Mouse (Mus musculus): ENCODE results near the gene Adamtsl1. TPM values are rescaled to one million over a fixed set of nuclear protein-coding genes. Genes with fewer than 3 reads are reported as not detected.

Gene Adamtsl1
- polyA plus RNA-seq, 1 experiment from 2014 or later: 7.3 TPM

DNA sequence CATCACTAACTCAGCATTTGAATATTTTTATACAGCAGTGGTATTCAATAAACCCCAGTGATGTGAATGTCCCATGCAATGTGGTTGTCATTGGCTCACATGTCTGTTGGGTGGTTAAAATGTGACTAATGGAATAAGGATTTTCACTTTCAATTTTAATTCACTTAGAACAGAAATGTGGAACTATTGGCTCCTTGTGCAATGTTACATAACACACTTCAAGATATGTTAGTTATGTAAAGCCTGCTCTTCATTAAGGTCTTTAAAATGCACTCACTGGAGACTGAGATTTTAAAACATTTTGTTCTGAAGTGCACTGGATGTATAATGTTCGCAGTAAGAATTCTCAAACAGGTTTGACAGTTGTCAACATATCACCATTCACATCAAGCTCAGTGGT lies 181.3 kb downstream of the Adamtsl1 start:
- no peak for DNase-seq (ENCODE audit: low spot score)
- Histone ChIP-seq H3K4me3 (no peak overlapping the region), H3K27me3 (ENCODE audit: insufficient read depth, poor library complexity, severe bottlenecking) (no peaks in the 10 kb centered on the region), H3K27ac (no peak overlapping the region), H3K4me1 (peaks cover 1% of the 10 kb centered on the region; the same call in 1 of the 2 replicates), H3K9me3 (no peaks in the 10 kb centered on the region), H3K36me3 (no peaks in the 10 kb centered on the region)
- WGBS: 85% methylated on average over 1 of the region's 1 CpGs

DNA sequence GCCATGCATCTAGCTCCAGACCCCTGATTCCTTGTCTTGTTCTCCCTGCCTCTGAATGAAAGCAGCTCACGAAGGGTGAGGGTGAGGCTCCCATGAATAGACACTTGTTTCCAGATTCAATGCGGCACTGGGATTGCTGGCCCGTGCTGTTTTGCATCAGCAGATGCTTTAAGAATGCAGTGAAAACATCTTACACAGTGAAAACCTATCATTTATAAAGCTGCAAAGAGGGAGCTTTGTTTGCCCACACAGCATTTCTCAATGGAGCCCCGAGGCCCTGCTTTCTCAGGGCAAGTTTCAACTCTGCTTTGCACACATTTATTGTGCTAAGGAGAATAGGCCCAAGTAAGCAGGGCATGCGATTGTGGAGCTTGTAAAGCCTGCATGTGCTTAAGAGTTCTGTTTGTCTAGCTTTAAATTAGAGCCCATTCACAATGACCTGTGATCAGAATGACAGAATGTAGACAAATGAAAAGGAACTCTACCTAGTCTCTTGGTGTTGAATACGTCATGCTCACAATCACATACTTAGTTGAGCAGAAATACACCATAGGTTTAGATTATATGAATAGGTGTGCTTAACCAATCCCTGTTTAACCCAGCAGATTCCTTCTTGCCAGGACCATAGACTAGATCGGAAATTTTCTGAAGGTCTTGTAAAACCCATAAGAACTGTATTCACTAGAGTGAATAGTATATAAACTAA lies 193.5 kb downstream of the Adamtsl1 start:
- 75% methylated on average over 7 of the region's 7 CpGs for WGBS
- Histone ChIP-seq H3K4me3 (no peak overlapping the region), H3K27ac (no peak overlapping the region), H3K4me1 (no peaks in the 10 kb centered on the region), H3K9me3 (no peaks in the 10 kb centered on the region), H3K36me3 (no peaks in the 10 kb centered on the region), H3K27me3 (ENCODE audit: insufficient read depth, poor library complexity, severe bottlenecking) (no peaks in the 10 kb centered on the region)
- no peak for DNase-seq (ENCODE audit: low spot score)

DNA sequence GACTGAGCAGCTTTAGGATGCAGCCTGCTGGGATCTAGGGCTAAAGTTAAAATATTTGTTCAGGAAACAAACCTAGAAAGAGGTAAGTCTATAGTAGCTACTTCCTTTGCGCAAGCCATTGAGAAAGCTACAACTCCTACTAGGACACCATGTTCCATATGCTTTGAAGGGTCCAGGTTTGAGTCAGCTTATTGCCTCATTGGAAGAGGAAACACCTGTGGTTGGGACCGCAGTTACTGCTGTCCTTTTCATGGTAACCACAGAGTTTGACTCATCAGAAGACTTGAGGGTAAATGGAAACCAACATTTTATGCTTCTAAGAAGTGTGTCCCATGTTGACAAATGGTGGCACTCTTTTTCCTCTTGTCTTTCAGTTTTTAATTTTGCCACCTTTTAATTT lies 195.7 kb downstream of the Adamtsl1 start:
- Histone ChIP-seq H3K27ac (no peak overlapping the region), H3K4me1 (no peaks in the 10 kb centered on the region), H3K9me3 (no peaks in the 10 kb centered on the region), H3K27me3 (ENCODE audit: insufficient read depth, poor library complexity, severe bottlenecking) (no peaks in the 10 kb centered on the region), H3K4me3 (no peak overlapping the region), H3K36me3 (no peaks in the 10 kb centered on the region)
- no peak for DNase-seq (ENCODE audit: low spot score)
- WGBS: 83% methylated on average over 2 of the region's 2 CpGs

DNA sequence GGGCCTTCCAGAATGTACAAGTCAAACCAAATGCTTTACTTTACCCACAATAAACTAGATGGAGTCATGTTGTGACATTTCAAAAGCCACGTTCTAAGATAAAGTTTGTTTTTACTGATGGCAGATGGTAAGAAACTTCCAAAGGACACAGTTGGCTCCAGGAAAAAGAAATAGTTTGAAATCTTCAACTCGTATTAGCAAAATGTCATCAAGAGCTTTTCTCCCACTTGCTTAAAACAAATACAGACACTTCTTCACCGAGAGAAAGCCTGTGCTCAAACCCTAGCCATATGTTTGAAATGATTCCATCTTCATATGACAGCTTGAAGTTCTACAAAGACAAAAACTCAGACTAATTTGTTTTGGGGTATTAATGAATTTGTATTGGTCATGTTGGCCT lies 211.0 kb downstream of the Adamtsl1 start:
- Histone ChIP-seq H3K4me1 (no peaks in the 10 kb centered on the region), H3K9me3 (no peaks in the 10 kb centered on the region), H3K4me3 (no peak overlapping the region), H3K27me3 (ENCODE audit: insufficient read depth, poor library complexity, severe bottlenecking) (no peaks in the 10 kb centered on the region), H3K27ac (no peak overlapping the region), H3K36me3 (no peaks in the 10 kb centered on the region)
- 67% methylated on average over 3 of the region's 3 CpGs for WGBS
- no peak for DNase-seq (ENCODE audit: low spot score)

DNA sequence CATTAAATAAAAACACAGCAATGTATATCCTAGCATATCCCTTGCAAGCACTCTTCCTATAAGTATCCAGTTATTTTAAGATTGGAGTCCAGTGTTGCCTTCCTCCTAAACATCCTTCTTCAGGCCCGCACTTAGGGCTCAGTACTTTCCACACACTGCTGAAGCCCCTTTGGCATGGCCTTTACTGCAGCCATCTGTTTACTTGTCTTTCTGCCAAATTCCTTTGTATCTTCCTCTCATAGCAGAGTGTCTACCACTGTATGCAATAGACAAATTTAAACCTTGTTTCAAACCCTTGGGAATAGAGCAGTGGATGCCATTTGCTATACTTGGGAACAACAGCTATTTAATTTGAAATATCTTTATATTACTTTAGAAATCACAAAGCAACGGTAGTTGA lies 213.8 kb downstream of the Adamtsl1 start:
- Histone ChIP-seq H3K36me3 (no peaks in the 10 kb centered on the region), H3K27ac (no peak overlapping the region), H3K27me3 (ENCODE audit: insufficient read depth, poor library complexity, severe bottlenecking) (no peaks in the 10 kb centered on the region), H3K4me1 (no peaks in the 10 kb centered on the region), H3K9me3 (no peaks in the 10 kb centered on the region), H3K4me3 (no peak overlapping the region)
- 74% methylated on average over 2 of the region's 2 CpGs for WGBS
- DNase-seq (ENCODE audit: low spot score): no peak

DNA sequence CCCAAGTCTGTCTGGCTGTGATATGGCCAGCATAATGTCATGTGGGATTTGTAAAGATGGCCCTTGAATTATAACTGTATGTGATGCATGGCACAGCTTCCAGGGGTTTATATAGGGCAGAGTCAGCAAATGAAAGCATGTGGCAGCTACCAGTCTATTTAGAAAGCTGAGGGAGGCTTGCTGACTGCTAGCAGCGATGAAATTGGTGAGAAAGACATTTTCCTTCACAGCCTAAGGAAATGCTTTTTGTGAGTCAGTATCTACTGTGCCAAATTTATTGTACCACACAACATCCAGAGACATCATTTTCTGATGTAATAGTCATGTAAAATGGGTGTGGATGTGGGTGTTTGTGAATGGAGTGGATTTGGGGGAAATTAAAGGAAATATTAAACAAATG lies 214.4 kb downstream of the Adamtsl1 start:
- H3K36me3 ChIP-seq: no peaks in the 10 kb centered on the region
- H3K9me3 ChIP-seq: no peaks in the 10 kb centered on the region
- no peak for DNase-seq (ENCODE audit: low spot score)
- H3K27ac ChIP-seq: no peak overlapping the region
- WGBS: 79% methylated on average over 1 of the region's 1 CpGs
- H3K4me3 ChIP-seq: no peak overlapping the region
- H3K4me1 ChIP-seq: no peaks in the 10 kb centered on the region
- no peaks in the 10 kb centered on the region for H3K27me3 ChIP-seq (ENCODE audit: insufficient read depth, poor library complexity, severe bottlenecking)

DNA sequence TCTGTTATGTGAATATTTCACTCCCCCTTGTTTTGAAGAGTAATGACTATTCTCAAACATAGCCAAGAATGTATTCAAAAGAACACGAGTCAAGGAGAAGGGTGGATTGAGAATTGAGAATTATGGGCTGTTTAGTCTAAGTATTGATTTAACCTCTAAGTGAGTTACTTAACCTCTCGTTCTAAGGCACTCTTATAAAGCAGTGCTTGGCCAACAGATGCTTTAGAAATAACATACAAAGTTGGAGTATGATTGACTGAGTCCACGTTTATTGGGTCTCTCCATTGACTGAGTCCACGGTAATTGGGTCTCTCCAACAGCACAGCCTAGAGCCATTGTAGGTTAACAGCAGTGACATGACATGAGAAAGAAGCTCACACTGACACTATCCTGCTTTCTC lies 226.5 kb downstream of the Adamtsl1 start:
- H3K4me3 ChIP-seq: no peak overlapping the region
- H3K4me1 ChIP-seq: no peaks in the 10 kb centered on the region
- no peaks in the 10 kb centered on the region for H3K36me3 ChIP-seq
- 79% methylated on average over 4 of the region's 4 CpGs for WGBS
- no peaks in the 10 kb centered on the region for H3K27me3 ChIP-seq (ENCODE audit: insufficient read depth, poor library complexity, severe bottlenecking)
- no peaks in the 10 kb centered on the region for H3K9me3 ChIP-seq
- no peak overlapping the region for H3K27ac ChIP-seq
- no peak for DNase-seq (ENCODE audit: low spot score)

DNA sequence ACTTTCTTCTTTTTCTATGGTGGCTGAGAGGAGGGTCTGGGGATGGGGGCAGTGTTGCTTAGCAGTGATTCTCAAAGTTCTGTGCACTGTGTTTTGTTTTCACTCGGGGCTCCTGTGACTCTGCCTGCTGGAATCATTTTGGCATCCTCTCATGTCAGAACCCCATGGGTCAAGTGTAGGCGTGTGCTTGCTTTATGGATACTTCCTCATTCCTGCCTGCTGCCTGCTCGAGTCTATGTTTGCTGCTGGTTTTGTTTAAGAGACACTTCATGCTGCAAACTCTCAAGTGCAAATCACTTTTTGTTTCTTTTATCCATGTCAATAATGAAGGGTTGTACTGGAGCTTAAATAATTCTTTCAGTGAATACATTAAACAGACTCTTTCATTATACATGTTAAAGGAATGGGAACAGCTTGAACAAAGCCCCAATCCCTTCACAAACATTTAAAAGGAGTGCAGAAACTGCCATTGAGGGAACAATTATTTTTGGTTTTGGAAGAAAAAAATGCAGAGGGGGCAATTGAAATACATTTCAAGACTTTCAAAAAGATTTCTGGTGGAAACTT lies 227.9 kb downstream of the Adamtsl1 start:
- WGBS: 45% methylated on average over 3 of the region's 3 CpGs
- Histone ChIP-seq H3K9me3 (no peaks in the 10 kb centered on the region), H3K4me3 (no peak overlapping the region), H3K36me3 (no peaks in the 10 kb centered on the region), H3K4me1 (no peaks in the 10 kb centered on the region), H3K27ac (no peak overlapping the region), H3K27me3 (ENCODE audit: insufficient read depth, poor library complexity, severe bottlenecking) (no peaks in the 10 kb centered on the region)
- no peak for DNase-seq (ENCODE audit: low spot score)

DNA sequence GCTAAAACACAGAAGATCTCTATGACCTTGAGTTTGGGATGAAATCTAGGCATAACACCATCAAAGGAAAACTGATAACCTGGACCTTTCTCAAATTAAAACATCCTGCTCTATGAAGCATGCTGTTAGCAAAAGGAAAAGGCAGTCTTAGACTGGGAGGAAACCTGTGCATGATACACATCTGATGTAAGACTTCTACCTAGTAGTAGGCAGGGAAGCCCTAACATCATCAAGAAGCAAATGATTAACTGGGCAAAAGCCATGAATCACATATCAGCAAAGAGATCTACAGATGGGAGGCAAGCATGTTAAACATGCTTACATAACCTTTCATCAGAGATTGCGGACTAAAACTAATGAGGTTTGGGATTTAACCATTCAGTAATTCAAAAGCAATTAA lies 229.5 kb downstream of the Adamtsl1 start:
- Histone ChIP-seq H3K36me3 (no peaks in the 10 kb centered on the region), H3K27me3 (ENCODE audit: insufficient read depth, poor library complexity, severe bottlenecking) (no peaks in the 10 kb centered on the region), H3K4me3 (no peak overlapping the region), H3K9me3 (no peaks in the 10 kb centered on the region), H3K27ac (no peak overlapping the region), H3K4me1 (no peaks in the 10 kb centered on the region)
- DNase-seq (ENCODE audit: low spot score): no peak
- 84% methylated on average over 1 of the region's 1 CpGs for WGBS

DNA sequence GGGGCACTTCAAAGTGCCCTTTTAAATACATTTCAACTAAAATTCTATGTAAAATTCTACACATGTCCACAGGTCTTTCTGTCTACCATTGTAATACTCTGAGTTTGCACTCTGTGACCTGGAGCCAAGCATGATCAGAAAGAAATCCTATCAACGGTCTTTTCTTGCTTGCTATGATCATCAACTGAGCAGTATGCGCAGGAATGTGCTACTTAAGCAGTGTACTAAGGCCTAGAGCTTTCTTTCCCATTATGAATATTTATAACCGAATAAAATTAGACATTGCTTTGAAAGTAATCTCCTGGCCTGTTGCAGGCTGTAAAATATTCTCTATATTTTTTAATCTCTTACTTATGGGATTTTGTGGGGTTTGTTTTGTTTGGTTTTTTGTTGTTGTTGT lies 248.7 kb downstream of the Adamtsl1 start:
- H3K4me3 ChIP-seq: no peak overlapping the region
- no peaks in the 10 kb centered on the region for H3K27me3 ChIP-seq (ENCODE audit: insufficient read depth, poor library complexity, severe bottlenecking)
- DNase-seq (ENCODE audit: low spot score): no peak
- H3K36me3 ChIP-seq: no peaks in the 10 kb centered on the region
- 84% methylated on average over 3 of the region's 3 CpGs for WGBS
- H3K27ac ChIP-seq: no peak overlapping the region
- H3K9me3 ChIP-seq: no peaks in the 10 kb centered on the region
- H3K4me1 ChIP-seq: peaks cover 7% of the 10 kb centered on the region; the same call in 1 of the 2 replicates

DNA sequence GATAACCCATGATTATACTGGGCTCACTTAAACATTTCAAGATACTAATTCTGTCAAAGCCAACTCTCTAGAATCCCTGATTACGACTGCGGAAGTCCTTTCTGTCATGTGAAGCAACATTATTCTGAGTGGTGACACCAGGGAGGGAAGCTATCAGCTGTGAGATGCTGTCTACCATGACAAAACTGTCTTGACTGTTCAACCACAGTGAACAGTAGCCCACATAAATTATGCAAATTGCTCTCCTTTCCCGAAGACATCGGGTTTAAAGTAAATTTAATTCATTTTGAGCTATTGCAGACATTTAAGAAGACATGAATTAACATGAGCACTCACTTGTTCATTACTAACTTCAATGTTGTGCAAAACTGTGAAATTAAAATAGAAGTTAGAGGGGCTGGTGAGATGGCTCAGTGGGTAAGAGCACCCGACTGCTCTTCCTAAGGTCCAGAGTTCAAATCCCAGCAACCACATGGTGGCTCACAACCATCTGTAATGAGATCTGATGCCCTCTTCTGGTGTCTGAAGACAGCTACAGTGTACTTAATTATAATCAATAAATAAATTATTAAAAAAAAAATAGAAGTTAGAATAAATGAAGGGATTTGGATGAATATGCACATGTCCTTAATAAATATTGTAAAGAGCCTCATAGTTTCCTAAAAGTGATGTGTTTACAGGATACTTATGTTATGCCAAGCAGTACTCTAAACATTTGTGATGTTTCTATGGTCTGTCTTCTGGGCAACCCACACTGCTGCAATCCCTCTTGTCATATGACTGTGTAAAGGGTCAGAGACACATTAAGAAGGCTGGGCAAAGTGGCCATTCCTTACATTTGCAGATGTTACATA lies 249.4 kb downstream of the Adamtsl1 start:
- H3K36me3 ChIP-seq: no peaks in the 10 kb centered on the region
- no peaks in the 10 kb centered on the region for H3K27me3 ChIP-seq (ENCODE audit: insufficient read depth, poor library complexity, severe bottlenecking)
- no peaks in the 10 kb centered on the region for H3K9me3 ChIP-seq
- H3K4me1 ChIP-seq: peaks cover 7% of the 10 kb centered on the region; the same call in 1 of the 2 replicates
- no peak overlapping the region for H3K4me3 ChIP-seq
- no peak overlapping the region for H3K27ac ChIP-seq
- no peak for DNase-seq (ENCODE audit: low spot score)
- 86% methylated on average over 5 of the region's 5 CpGs for WGBS

DNA sequence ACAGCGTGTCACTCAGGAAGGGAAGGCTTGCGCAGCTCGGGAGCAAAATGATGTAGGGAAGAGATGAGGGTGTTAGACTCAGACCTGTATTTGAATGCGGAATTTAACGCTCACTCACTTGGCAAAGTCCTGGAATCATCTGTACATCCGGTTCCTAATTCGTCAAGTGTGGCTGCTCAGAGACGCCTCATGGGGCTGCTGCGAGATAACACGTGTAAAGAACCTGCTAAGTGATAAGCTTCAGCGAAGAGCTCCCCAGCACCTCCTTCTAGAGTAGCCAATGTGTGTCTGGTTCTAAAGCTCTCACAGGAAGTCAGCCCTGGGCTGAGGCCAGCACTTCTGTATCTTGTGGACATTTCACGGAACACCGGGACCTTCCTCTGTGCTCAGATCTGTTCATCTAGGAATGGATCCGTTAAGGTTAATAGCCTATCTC lies 250.1 kb downstream of the Adamtsl1 start:
- peaks cover 7% of the 10 kb centered on the region; the same call in 1 of the 2 replicates for H3K4me1 ChIP-seq
- no peak overlapping the region for H3K27ac ChIP-seq
- H3K9me3 ChIP-seq: no peaks in the 10 kb centered on the region
- 53% methylated on average over 14 of the region's 14 CpGs for WGBS
- peak; percentile 76 for DNase-seq (ENCODE audit: low spot score)
- no peak overlapping the region for H3K4me3 ChIP-seq
- H3K36me3 ChIP-seq: no peaks in the 10 kb centered on the region
- no peaks in the 10 kb centered on the region for H3K27me3 ChIP-seq (ENCODE audit: insufficient read depth, poor library complexity, severe bottlenecking)

DNA sequence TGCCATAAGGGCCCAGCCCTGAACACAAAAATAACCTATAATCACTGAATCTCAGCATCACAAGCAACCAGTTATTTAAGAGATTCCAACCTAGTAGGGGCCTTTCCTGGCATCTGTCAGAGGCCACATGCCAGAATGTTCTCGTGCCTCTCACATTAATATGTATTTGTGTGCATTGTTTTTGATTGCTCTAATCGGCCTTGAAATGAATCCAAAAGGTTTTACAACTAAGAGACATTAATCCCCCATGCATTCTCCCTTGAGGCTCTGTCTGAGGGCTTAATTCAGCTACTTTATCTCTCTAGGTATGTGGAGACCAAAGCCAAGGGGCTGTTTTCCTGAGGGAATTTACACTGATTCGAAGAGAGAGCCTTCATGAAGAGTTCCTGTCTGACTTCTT lies 250.5 kb downstream of the Adamtsl1 start:
- peaks cover 7% of the 10 kb centered on the region; the same call in 1 of the 2 replicates for H3K4me1 ChIP-seq
- no peak overlapping the region for H3K27ac ChIP-seq
- no peaks in the 10 kb centered on the region for H3K27me3 ChIP-seq (ENCODE audit: insufficient read depth, poor library complexity, severe bottlenecking)
- DNase-seq (ENCODE audit: low spot score): no peak
- 79% methylated on average over 3 of the region's 3 CpGs for WGBS
- no peaks in the 10 kb centered on the region for H3K36me3 ChIP-seq
- no peak overlapping the region for H3K4me3 ChIP-seq
- no peaks in the 10 kb centered on the region for H3K9me3 ChIP-seq
